Mouse (Mus musculus) cortical plate, adult 2 months (tissue): ENCODE results near the gene Pop7. TPM values are rescaled to one million over a fixed set of nuclear protein-coding genes. Genes with fewer than 3 reads are reported as not detected.

ENCODE experiments used
- H3K27ac ChIP-seq: fragments of 200-500 bp; 2 replicates; pipeline ENCODE4 v1.5.1; 2012; ENCODE audit warnings: low read length, control low read depth, inconsistent platforms; ENCODE audit not compliant: insufficient read depth
- H3K4me1 ChIP-seq: fragments of 200-500 bp; 2 replicates; pipeline ENCODE4 v1.6.1; 2011; ENCODE audit warnings: low read length; ENCODE audit not compliant: control insufficient read depth, insufficient read depth
- H3K4me3 ChIP-seq: fragments of 200-500 bp; 2 replicates; pipeline ENCODE4 v1.5.1; 2011; ENCODE audit warnings: mild to moderate bottlenecking, low read length, control low read depth; ENCODE audit not compliant: insufficient read depth
- CTCF ChIP-seq: fragments of 200-500 bp; IDR thresholded peaks from 2 replicates; pipeline ENCODE4 v1.5.1; 2011; ENCODE audit warnings: mild to moderate bottlenecking, control low read depth, low read length; ENCODE audit not compliant: insufficient read depth; ENCODE audit errors: extremely low read depth
- POLR2A ChIP-seq: fragments of 200-500 bp; IDR thresholded peaks from 2 replicates; pipeline ENCODE4 v1.6.1; 2011; ENCODE audit warnings: mild to moderate bottlenecking, low read length, control low read depth; ENCODE audit not compliant: insufficient read depth; ENCODE audit errors: extremely low read depth
- polyA plus RNA-seq: library from polyadenylated mRNA; depleted of rRNA; stranded (reverse); fragments of >200 nt; gene quantifications from 2 replicates; pipeline ENCODE4 v1.2.3, GENCODE M21; 2012; rRNA removed

Gene Pop7
- polyA plus RNA-seq, 1 experiment: 46.4 TPM

- no peak for TF ChIP-seq CTCF
- no peak for TF ChIP-seq POLR2A
- no peak within 1 kb of the TSS for H3K27ac ChIP-seq
- H3K4me1 ChIP-seq: no peaks in the 10 kb centered on the region
- H3K4me3 ChIP-seq: no peak within 1 kb of the TSS
Measured at GRCm38 (mm10) chr5:137476964-137477363, 25.4 kb downstream of the Pop7 start, which contains the start of gene Zan. Gene Zan, minus strand, starts transcription at chr5:137477064.

GRCm38 (mm10) chr5:137474351-137474750 is 28.0 kb downstream of the Pop7 start:
- TF ChIP-seq CTCF (no peak), POLR2A (no peak)
- Histone ChIP-seq H3K4me1 (no peaks in the 10 kb centered on the region), H3K27ac (no peak overlapping the region), H3K4me3 (no peak overlapping the region)

- H3K4me3 ChIP-seq: no peak overlapping the region
- TF ChIP-seq POLR2A (no peak), CTCF (no peak)
- no peaks in the 10 kb centered on the region for H3K4me1 ChIP-seq
Measured at GRCm38 (mm10) chr5:137472252-137472904, 29.9 kb downstream of the Pop7 start.

GRCm38 (mm10) chr5:137466946-137467345 is 35.4 kb downstream of the Pop7 start:
- Histone ChIP-seq H3K4me3 (no peak overlapping the region), H3K27ac (no peak overlapping the region), H3K4me1 (peaks cover 2% of the 10 kb centered on the region; the same call in 1 of the 2 replicates)
- TF ChIP-seq CTCF (no peak), POLR2A (no peak)

More at GRCm38 (mm10) chr5:137472252-137472904, 29.9 kb downstream of the Pop7 start:
- no peak overlapping the region for H3K27ac ChIP-seq

- no peak overlapping the region for H3K4me3 ChIP-seq
- H3K4me1 ChIP-seq: peaks cover 2% of the 10 kb centered on the region; the same call in 1 of the 2 replicates
- no peak overlapping the region for H3K27ac ChIP-seq
- TF ChIP-seq POLR2A (no peak), CTCF (peak; percentile 48)
Measured at GRCm38 (mm10) chr5:137465049-137465448, 37.3 kb downstream of the Pop7 start.

- H3K27ac ChIP-seq: no peak overlapping the region
- no peaks in the 10 kb centered on the region for H3K4me1 ChIP-seq
- no peak overlapping the region for H3K4me3 ChIP-seq
- no peak for TF ChIP-seq CTCF
- no peak for TF ChIP-seq POLR2A
Measured at GRCm38 (mm10) chr5:137455866-137456591, 46.3 kb downstream of the Pop7 start.

GRCm38 (mm10) chr5:137455206-137455605 is 47.1 kb downstream of the Pop7 start:
- no peak for TF ChIP-seq CTCF
- Histone ChIP-seq H3K27ac (no peak overlapping the region), H3K4me3 (no peak overlapping the region), H3K4me1 (no peaks in the 10 kb centered on the region)

Other genes starting within 250 kb of the Pop7 start
- gene Ache, start 215.0 kb downstream of the Pop7 start, polyA plus RNA-seq: 57.9 and 62.3 TPM in 2 replicates
- 13.3 and 14.1 TPM in 2 replicates for gene Ufsp1, start 207.9 kb downstream of the Pop7 start, polyA plus RNA-seq
- 226 and 239 TPM in 2 replicates for gene Srrt, start 194.8 kb downstream of the Pop7 start, polyA plus RNA-seq
- gene Trip6, start 188.1 kb downstream of the Pop7 start, polyA plus RNA-seq: 8.4 and 8.8 TPM in 2 replicates
- 34.0 and 35.2 TPM in 2 replicates for gene Slc12a9, start 168.9 kb downstream of the Pop7 start, polyA plus RNA-seq
- gene Ephb4, start 152.4 kb downstream of the Pop7 start, polyA plus RNA-seq: 5.8 and 5.9 TPM in 2 replicates
- gene Zan, start 25.5 kb downstream of the Pop7 start, polyA plus RNA-seq: 0.15 and 0.21 TPM in 2 replicates
- gene Gigyf1, start 16.0 kb upstream of the Pop7 start, polyA plus RNA-seq: 41.0 and 50.2 TPM in 2 replicates
- not detected in 2 replicates for gene Epo, start 30.7 kb upstream of the Pop7 start, polyA plus RNA-seq
- 653 and 687 TPM in 2 replicates for gene Gnb2, start 31.0 kb upstream of the Pop7 start, polyA plus RNA-seq
- 179 and 199 TPM in 2 replicates for gene Actl6b, start 51.0 kb upstream of the Pop7 start, polyA plus RNA-seq
- gene Tfr2, start 67.3 kb upstream of the Pop7 start, polyA plus RNA-seq: 22.3 and 25.5 TPM in 2 replicates
- gene Mospd3, start 98.5 kb upstream of the Pop7 start, polyA plus RNA-seq: 45.1 and 45.3 TPM in 2 replicates
- gene Pcolce, start 111.3 kb upstream of the Pop7 start, polyA plus RNA-seq: 12.6 and 13.6 TPM in 2 replicates
- 0.23 and 0.29 TPM in 2 replicates for gene Fbxo24, start 126.5 kb upstream of the Pop7 start, polyA plus RNA-seq
- 11.5 and 15.0 TPM in 2 replicates for gene Lrch4, start 126.6 kb upstream of the Pop7 start, polyA plus RNA-seq
- gene Gm20605, start 126.7 kb upstream of the Pop7 start, polyA plus RNA-seq: 11.0 and 12.6 TPM in 2 replicates
- gene Sap25, start 138.8 kb upstream of the Pop7 start, polyA plus RNA-seq: 24.6 and 26.0 TPM in 2 replicates
- gene Irs3, start 143.2 kb upstream of the Pop7 start, polyA plus RNA-seq: 0.09 and 0.25 TPM in 2 replicates
- 35.7 and 36.7 TPM in 2 replicates for gene Agfg2, start 182.2 kb upstream of the Pop7 start, polyA plus RNA-seq
- 69.7 and 74.8 TPM in 2 replicates for gene Nyap1, start 239.1 kb upstream of the Pop7 start, polyA plus RNA-seq
- gene Tsc22d4, start 243.2 kb upstream of the Pop7 start, polyA plus RNA-seq: 365 and 366 TPM in 2 replicates